Mouse (Mus musculus): ENCODE data around the gene Irf4.

DNA sequence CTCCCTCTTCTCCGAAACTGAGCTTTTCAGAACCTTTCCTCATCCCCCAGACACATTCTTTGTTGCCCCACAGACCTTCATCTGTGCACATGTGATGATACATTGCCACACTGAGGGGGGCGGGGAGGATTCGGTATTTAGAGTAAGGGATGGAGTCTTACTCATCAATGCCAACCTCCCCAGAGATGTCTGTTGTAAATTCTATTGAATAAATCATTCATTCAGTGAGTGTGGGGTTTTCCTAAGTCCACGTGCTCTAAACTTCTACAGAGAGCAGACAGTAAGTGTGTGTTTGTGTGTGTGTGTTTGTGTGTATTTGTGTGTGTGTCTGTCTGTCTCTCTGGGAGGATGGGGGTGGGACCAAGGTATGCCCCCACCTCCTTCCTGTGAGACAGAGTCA is 22.1 kb upstream of the Irf4 start:
- TF ChIP-seq CTCF (IDR thresholded peaks at IDR 0.05; ENCODE audit: low read depth) (no peak), EP300 (IDR thresholded peaks at IDR 0.05; ENCODE audit: low read depth) (no peak)
